Mouse (Mus musculus): Measurements from ENCODE around the gene Rpl22.

DNA sequence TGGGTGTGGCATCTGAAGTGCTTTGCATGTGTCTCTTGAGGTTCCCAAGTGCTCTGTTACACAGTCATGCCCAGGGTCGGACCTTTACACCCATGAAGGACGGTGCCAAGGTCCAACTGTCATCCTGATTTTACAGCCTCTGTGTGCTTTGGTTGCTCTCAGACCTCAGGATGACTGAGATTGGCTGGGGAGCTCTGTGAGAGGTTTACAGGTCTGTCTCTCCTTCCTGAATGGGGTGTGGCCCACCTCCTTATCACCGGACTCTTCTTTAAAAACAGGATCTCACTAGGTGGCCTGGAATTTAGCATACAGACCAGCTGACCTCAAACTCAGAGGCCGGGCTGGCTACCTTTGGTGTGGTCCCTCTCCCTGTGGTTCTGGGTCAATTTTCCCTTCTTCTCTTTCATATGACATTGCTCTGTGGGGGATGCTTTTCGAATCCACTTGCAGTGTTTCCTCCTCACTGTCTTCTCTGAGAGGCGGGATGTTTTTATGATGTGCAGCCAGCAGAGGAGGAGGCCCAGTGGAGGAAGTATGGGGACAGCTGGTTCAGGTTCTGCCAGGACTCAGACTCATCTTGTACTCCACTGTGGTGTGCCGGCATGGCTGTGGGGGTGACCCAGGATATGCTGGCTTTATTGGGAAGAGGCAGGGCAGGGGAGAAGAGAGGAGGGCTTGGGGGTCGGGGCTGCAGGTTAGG lies 25.3 kb downstream of the Rpl22 start:
- TF ChIP-seq CTCF (IDR thresholded peaks at IDR 0.05; ENCODE audit: insufficient read depth, low read depth, low read length) = no peak
- no peak for TF ChIP-seq POLR2A (IDR thresholded peaks at IDR 0.05; ENCODE audit: insufficient read depth, low read depth, low read length)
